Mouse (Mus musculus) adrenal gland, adult 8-10 months (tissue): ENCODE data around the gene Slc39a10. TPM values are rescaled to one million over a fixed set of nuclear protein-coding genes. Genes with fewer than 3 reads are reported as not detected.
"Not testable (repeated sequence)": the region's sequence is repeated elsewhere in the genome, so short reads cannot be mapped to it uniquely, and the experiment has no call there.

Experiments used
- DNase-seq: peaks from one replicate; pipeline ENCODE4 v3.0.0; 2022
- total RNA-seq, 4 experiments: library from RNA; stranded (reverse); gene quantifications; 2 replicates each; pipeline ENCODE4 v1.2.4; 2022

Gene Slc39a10
- total RNA-seq, 4 experiments from 2014 or later: 19.5 to 24.6 (median 23.3) TPM

DNA sequence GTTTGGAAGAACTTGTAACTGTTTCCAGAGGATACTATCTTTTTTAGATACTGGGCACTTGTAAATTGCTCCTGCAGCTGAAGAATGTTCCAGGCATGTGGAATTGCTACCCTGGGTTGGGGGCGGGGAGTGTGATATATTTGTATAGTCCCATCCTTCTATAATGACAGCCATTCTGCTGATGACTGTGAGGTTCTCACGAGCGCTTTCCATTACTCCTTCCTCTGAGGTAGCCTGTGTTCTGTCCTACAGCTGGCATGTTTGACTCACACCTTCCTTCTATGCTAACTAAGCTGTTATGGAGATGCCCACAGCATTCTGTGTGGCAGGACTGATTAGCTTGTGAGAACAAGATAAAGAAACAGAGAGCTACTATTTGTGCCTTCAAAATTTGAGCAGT, 128.1 kb downstream of the Slc39a10 start:
- not testable (repeated sequence) for DNase-seq
